Mouse (Mus musculus) kidney, adult 2 months (tissue): ENCODE measurements at regions not wholly inside any gene's neighbourhood (a gene's known extent, or its start where the extent isn't known, plus 50 kb on each side); places are given as distances from the start of the nearest gene placed in this dataset.

Source experiments
- DNase-seq: peaks from one replicate; pipeline ENCODE4 v3.0.0; 2021
- H3K27ac ChIP-seq: fragments of 200-500 bp; 2 replicates; pipeline ENCODE4 v1.5.1; 2012; ENCODE audit warnings: low read depth, low read length, control low read depth, inconsistent platforms; ENCODE audit not compliant: insufficient read depth
- H3K27me3 ChIP-seq: fragments of 200-500 bp; replicated peaks from 2 replicates; pipeline ENCODE4 v1.6.1; 2012; ENCODE audit warnings: mild to moderate bottlenecking, moderate library complexity, low read length, inconsistent platforms; ENCODE audit not compliant: control insufficient read depth, insufficient read depth
- H3K36me3 ChIP-seq: fragments of 200-500 bp; 2 replicates; pipeline ENCODE4 v1.6.1; 2012; ENCODE audit warnings: mild to moderate bottlenecking, moderate library complexity, low read length, inconsistent platforms; ENCODE audit not compliant: control insufficient read depth, insufficient read depth
- H3K4me1 ChIP-seq: fragments of 200-500 bp; 2 replicates; pipeline ENCODE4 v1.6.1; 2011; ENCODE audit warnings: low read length; ENCODE audit not compliant: control insufficient read depth, insufficient read depth
- H3K4me3 ChIP-seq: fragments of 200-500 bp; 2 replicates; pipeline ENCODE4 v1.5.1; 2011; ENCODE audit warnings: mild to moderate bottlenecking, low read depth, low read length, control low read depth; ENCODE audit not compliant: insufficient read depth
- CTCF ChIP-seq: fragments of 200-500 bp; conservative IDR thresholded peaks from 2 replicates; pipeline ENCODE4 v1.5.1; 2011; ENCODE audit warnings: low read depth, mild to moderate bottlenecking, control low read depth, low read length, moderate library complexity, mixed read lengths; ENCODE audit not compliant: insufficient read depth, insufficient read length
- POLR2A ChIP-seq: fragments of 200-500 bp; IDR thresholded peaks from one replicate; pipeline ENCODE4 v1.6.1; 2011; ENCODE audit warnings: low read depth, low read length, control low read depth
- WGBS: fragments of 180-500 bp; shearing (Covaris S2); methylation state at CpG from one replicate; pipeline ENCODE4 v1.1.7; 2018; 5-methylcytosine and 5-hydroxymethylcytosine counted together

DNA sequence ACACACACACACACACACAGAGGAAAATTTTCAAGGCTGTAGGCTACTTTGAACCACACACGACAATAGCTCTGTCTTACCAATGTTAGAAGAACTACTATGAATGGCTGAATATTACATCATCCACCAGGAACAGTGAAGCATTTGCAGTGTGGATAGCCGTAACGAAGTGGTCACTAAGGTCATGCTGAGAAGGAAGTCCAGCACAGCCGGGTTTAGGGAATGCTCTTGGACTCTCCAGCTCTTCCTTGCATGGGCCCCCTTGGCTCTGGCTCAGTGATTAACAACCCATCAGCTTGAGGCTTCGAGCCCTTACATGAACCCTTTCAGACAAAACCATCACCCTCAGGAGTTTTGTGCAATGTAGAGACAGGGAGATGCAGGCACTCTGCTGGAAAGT, 245.3 kb downstream of the Adamts20 start:
- WGBS = 27% methylated on average over 5 of the region's 5 CpGs
- no peak for TF ChIP-seq POLR2A
- TF ChIP-seq CTCF = no peak
- Histone ChIP-seq H3K36me3 (no peaks in the 10 kb centered on the region), H3K27ac (no peak overlapping the region), H3K27me3 (peaks cover 1% of the 10 kb centered on the region), H3K4me1 (no peaks in the 10 kb centered on the region), H3K4me3 (no peak overlapping the region)
- DNase-seq = no peak

DNA sequence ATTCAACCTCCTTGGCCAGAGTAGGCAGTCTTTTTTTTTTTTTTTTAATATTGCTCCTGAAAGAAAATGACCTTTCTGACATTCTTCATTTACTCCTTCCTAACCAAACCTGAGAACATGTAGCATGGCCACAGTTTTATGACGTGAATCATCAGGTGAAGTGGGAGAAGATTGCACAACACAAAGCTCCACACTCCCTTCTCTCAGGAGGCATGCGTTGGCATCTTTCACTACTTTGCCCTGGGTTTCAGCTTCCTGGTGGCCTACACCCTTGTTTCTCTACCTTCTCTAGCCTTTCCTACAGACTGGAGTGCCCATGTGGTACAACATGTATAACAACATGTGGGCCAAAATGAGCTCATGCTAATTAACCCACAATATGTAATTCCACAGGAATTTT, 248.5 kb downstream of the Adamts20 start:
- no peaks in the 10 kb centered on the region for H3K36me3 ChIP-seq
- no peak overlapping the region for H3K27ac ChIP-seq
- DNase-seq = no peak
- H3K27me3 ChIP-seq = peaks cover 1% of the 10 kb centered on the region; the same call in 1 of the 2 replicates
- H3K4me3 ChIP-seq = no peak overlapping the region
- TF ChIP-seq CTCF (no peak), POLR2A (no peak)
- no peaks in the 10 kb centered on the region for H3K4me1 ChIP-seq
- 86% methylated on average over 2 of the region's 2 CpGs for WGBS

DNA sequence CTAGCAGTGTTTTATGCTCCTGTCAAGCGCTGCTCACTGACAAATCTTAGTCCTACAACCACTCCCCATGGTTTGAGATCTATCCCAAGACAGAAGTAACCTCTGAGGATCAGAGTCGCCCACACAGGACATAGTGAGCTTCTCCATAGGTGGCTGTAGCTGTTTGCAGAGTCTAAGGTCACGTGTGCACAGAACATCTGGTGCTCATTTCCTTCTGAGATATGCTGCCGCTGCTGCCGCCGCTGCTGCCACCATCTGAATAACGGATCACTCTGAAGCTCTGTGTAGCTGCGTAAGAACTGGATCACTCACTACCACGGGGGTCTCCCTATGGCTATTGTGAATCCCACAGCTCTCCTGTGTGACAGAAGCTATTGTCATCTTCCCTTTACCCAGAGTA, 250.8 kb downstream of the Adamts20 start:
- Histone ChIP-seq H3K27me3 (peaks cover 1% of the 10 kb centered on the region; the same call in 1 of the 2 replicates), H3K36me3 (no peaks in the 10 kb centered on the region), H3K4me1 (no peaks in the 10 kb centered on the region), H3K4me3 (no peak overlapping the region), H3K27ac (no peak overlapping the region)
- no peak for DNase-seq
- TF ChIP-seq CTCF = no peak
- no peak for TF ChIP-seq POLR2A
- 19% methylated on average over 9 of the region's 9 CpGs for WGBS

DNA sequence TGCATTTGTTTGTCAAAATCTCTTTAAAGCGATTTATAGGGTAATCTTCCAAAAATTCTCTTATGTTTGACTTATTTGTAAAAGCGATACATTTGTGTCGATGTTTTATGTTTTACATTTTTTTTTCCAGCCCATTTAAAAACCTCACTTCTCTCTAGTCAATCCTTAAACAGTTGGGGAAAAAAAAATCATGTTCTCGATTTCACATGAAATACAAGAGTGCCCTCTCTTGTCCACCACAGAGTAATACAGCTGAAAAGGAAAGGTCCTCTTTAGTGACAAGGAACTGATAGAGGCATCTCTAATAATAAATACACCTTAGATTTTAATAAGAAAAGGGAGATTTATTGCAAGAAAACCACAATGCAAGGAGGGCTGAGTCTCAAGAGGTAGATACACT, 251.8 kb downstream of the Adamts20 start:
- 16% methylated on average over 4 of the region's 4 CpGs for WGBS
- DNase-seq = peak; percentile 23
- H3K27ac ChIP-seq = no peak overlapping the region
- no peaks in the 10 kb centered on the region for H3K36me3 ChIP-seq
- no peaks in the 10 kb centered on the region for H3K27me3 ChIP-seq
- H3K4me3 ChIP-seq = no peak overlapping the region
- H3K4me1 ChIP-seq = no peaks in the 10 kb centered on the region
- no peak for TF ChIP-seq CTCF
- no peak for TF ChIP-seq POLR2A

DNA sequence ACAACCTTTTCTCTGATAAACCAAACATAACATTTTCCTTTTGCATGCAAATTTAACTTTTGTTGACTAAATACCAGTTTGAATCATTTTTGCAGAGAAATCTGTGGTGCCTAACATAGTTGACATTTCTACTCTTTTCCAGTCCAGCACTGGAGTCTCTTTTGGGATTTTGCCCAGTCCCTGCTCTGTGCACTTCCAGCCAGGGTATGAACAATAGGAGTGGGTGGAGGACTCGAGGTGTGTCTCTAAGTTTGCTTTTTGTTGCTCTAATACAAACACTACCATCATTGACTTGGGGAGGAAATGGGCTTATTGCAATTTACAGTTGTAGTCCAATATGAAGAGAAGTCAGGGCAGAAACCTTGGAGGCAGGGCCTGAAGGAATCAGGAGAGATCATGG, 256.7 kb downstream of the Adamts20 start:
- TF ChIP-seq POLR2A (no peak), CTCF (no peak)
- DNase-seq = no peak
- no peak overlapping the region for H3K27ac ChIP-seq
- H3K36me3 ChIP-seq = no peaks in the 10 kb centered on the region
- no peak overlapping the region for H3K4me3 ChIP-seq
- H3K27me3 ChIP-seq = no peaks in the 10 kb centered on the region
- 44% methylated on average over 1 of the region's 1 CpGs for WGBS
- no peaks in the 10 kb centered on the region for H3K4me1 ChIP-seq

DNA sequence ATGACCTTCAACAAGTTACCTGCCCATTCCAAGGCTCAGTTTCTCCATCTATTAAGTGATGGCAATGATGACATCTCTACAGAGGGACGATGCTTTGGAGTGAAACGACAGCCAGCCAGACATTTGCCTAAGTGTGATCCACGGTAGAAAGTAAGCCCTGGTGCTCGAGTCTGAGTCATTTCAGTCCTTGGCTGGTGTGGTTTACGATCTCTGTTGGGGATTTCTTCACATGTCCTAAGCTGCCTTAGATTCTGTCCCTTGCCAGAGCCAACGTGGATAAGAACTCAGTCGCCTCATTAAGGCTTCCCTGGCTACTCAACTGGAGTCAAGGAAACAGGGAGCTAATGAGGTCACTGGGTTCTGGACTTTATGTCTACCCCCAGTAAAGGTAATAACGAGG, 258.8 kb downstream of the Adamts20 start:
- TF ChIP-seq POLR2A (no peak), CTCF (no peak)
- H3K36me3 ChIP-seq = no peaks in the 10 kb centered on the region
- no peak for DNase-seq
- H3K4me3 ChIP-seq = no peak overlapping the region
- WGBS = 65% methylated on average over 8 of the region's 8 CpGs
- H3K27ac ChIP-seq = no peak overlapping the region
- H3K4me1 ChIP-seq = no peaks in the 10 kb centered on the region
- H3K27me3 ChIP-seq = no peaks in the 10 kb centered on the region

DNA sequence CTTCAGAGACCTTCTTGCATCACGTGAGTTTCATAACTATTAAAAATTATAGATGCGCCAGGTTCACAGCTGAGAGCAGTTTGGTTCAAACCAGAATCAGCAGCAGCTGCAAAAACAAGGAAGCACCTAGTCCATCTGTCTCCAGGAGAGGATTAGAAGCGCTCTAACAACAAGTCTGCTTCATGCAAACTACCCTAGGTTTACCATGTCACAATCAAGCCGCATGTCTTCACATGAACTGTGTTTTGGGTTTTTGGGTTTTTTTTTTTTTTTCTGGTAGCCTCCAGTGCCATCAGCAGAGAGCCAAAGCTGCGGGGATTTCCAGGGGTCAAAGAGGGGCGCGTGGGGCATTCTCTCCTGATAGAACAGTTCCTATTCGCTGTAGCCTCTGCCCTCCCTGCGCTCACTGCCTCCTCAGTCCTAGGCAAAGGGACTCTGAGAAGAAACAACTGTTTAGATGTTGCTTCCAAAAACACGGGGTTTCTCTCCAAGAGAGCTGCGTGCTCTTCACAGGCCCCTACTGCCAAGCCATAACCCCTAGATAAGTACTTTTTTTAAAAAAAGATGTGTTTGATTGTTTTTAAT, 259.8 kb downstream of the Adamts20 start:
- TF ChIP-seq CTCF (no peak), POLR2A (no peak)
- H3K27me3 ChIP-seq = no peaks in the 10 kb centered on the region
- WGBS = 67% methylated on average over 11 of the region's 11 CpGs
- H3K27ac ChIP-seq = no peak overlapping the region
- DNase-seq = no peak
- H3K4me1 ChIP-seq = no peaks in the 10 kb centered on the region
- H3K36me3 ChIP-seq = no peaks in the 10 kb centered on the region
- no peak overlapping the region for H3K4me3 ChIP-seq
